Mouse (Mus musculus) intestine, postnatal 0 days (tissue): ENCODE measurements around the gene Psme1. TPM values are rescaled to one million over a fixed set of nuclear protein-coding genes. Genes with fewer than 3 reads are reported as not detected.

Experiments
- ATAC-seq: fragments of 200-750 bp; cut with Nextera tagmentation; 2 replicates; pipeline ENCODE4 v1.8.0; 2017; ENCODE audit warnings: mild to moderate bottlenecking, moderate TSS enrichment, moderate library complexity
- H3K27ac ChIP-seq: fragments of 300-500 bp; sonication (generic); 2 replicates; pipeline ENCODE4 v1.5.1; 2014; ENCODE audit warnings: mild to moderate bottlenecking, low read depth, low read length, moderate library complexity
- H3K27me3 ChIP-seq: fragments of 300-500 bp; sonication (generic); replicated peaks from 2 replicates; pipeline ENCODE4 v1.6.1; 2014; ENCODE audit warnings: low read length, mixed read lengths; ENCODE audit not compliant: control insufficient read depth, insufficient read depth
- H3K36me3 ChIP-seq: fragments of 300-500 bp; sonication (generic); 2 replicates; pipeline ENCODE4 v1.6.1; 2014; ENCODE audit warnings: mild to moderate bottlenecking, moderate library complexity; ENCODE audit not compliant: control insufficient read depth, insufficient read depth
- H3K4me1 ChIP-seq: fragments of 300-500 bp; sonication (generic); replicated peaks from 2 replicates; pipeline ENCODE4 v1.6.1; 2014; ENCODE audit warnings: antibody characterized with exemption, low read length, mixed read lengths; ENCODE audit not compliant: control insufficient read depth, insufficient read depth
- H3K4me2 ChIP-seq: fragments of 300-500 bp; sonication (generic); replicated peaks from 2 replicates; pipeline ENCODE4 v1.6.1; 2014; ENCODE audit warnings: low read depth, mild to moderate bottlenecking, moderate library complexity
- H3K4me3 ChIP-seq: fragments of 300-500 bp; sonication (generic); 2 replicates; pipeline ENCODE4 v1.5.1; 2014; ENCODE audit warnings: low read depth, low read length
- H3K9ac ChIP-seq: fragments of 300-500 bp; sonication (generic); 2 replicates; pipeline ENCODE4 v1.6.1; 2014; ENCODE audit warnings: mild to moderate bottlenecking, low read depth, low read length
- H3K9me3 ChIP-seq: fragments of 300-500 bp; sonication (generic); 2 replicates; pipeline ENCODE4 v1.6.1; 2016; ENCODE audit warnings: mixed run types; ENCODE audit not compliant: control insufficient read depth
- CTCF ChIP-seq: sonication (generic); IDR thresholded peaks from 2 replicates; pipeline ENCODE4 v1.5.1; 2016; ENCODE audit warnings: low read depth, mild to moderate bottlenecking, control low read depth, antibody characterized with exemption, moderate library complexity
- WGBS: fragments of 180-500 bp; shearing (Covaris S2); extraction: QIAGEN DNeasy Blood & Tissue Kit; methylation state at CpG from one replicate; pipeline ENCODE4 v1.1.7; 2014; 5-methylcytosine and 5-hydroxymethylcytosine counted together
- polyA plus RNA-seq: library from polyadenylated mRNA; unstranded; fragments of >200 nt; fragmentation: Nextera tagmentation; extraction: Ambion mirVana; gene quantifications from 2 replicates; pipeline ENCODE4 v1.2.1, GENCODE M21; 2015

Psme1 gene
- polyA plus RNA-seq, 1 experiment from 2014 or later = 283 TPM

DNA sequence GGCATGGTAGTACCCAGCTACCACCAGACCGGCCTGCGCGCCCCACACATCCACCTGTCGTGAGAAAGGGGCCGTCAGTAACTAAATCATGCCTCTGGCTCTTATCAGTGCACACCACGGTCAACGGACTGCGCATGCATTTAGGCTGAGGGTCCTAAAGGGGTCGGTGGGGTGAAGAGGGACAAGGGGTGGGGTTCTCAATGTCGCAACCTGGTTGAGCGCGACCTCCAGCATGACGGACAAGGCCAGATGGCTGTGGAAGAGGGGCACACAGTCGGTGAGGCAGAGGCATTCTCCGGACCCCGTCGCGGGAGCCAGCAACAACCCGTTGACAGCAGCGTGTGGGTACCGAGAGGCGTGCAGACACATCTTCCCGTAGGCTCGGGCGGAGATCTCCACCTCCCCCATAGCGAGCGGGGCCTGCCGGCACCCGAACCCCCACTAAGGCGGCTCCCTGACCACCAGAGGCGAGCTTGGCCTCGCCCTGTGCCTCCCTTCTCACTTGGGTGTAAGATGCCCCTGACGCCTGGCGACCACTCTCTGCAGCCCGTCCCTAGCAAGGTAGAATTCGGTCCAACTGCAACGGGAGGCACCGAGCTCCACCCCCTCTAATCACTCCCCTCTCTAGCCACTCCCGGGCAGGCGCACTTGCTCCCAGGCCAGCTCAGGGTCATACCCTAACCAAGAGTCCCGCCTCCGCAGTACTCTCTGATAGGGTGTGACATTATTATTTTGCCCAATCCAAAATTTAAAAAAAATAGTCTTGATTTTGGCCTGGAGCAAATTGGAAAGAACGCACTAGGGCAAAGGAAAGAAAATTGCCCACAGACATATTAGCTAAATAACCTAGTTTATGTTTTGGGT, 7.0 kb downstream of the Psme1 start, which contains the start of gene Emc9:
Gene Emc9, minus strand, starts transcription at position 601 of the 864 bp plus-strand sequence.
- Histone ChIP-seq H3K36me3 (peaks cover 42% of the 10 kb centered on the region), H3K4me3 (peak within 1 kb of the TSS; percentile 59), H3K27me3 (no peaks in the 10 kb centered on the region), H3K4me1 (no peaks in the 10 kb centered on the region), H3K9me3 (no peaks in the 10 kb centered on the region), H3K9ac (peak within 1 kb of the TSS; percentile 57), H3K4me2 (peak within 1 kb of the TSS; percentile 86), H3K27ac (peak within 1 kb of the TSS; percentile 50; the same call in 1 of the 2 replicates)
- WGBS = 5% methylated on average over 43 of the region's 43 CpGs
- TF ChIP-seq CTCF = no peak; the same call in 1 of the 2 replicates
- peak; percentile 83 for ATAC-seq

DNA sequence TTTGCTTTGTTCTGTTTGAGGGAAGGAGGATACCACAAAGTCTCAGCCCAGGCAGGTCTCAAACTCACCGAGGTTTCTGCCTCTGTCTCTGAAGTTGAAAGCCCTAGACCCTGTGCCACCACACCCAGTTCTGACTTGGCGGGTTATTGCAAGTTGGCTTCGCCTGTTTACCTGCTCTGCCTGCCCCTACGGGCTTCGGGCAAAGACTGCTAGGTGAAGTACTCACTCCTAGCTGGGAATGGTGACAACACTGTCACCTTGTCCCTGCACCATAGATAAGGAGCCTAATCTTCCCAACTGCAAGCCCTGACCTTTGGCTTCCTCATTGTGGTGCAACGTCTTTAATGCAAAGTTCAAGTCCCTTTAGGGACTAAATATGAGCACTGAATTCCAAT, 7.6 kb downstream of the Psme1 start:
- 22% methylated on average over 6 of the region's 6 CpGs for WGBS
- Histone ChIP-seq H3K4me1 (no peaks in the 10 kb centered on the region), H3K27me3 (no peaks in the 10 kb centered on the region), H3K27ac (peak overlapping the region; percentile 50; the same call in 1 of the 2 replicates), H3K9me3 (no peaks in the 10 kb centered on the region), H3K4me3 (peak overlapping the region; percentile 59; the same call in 1 of the 2 replicates), H3K9ac (no peak overlapping the region), H3K36me3 (peaks cover 37% of the 10 kb centered on the region), H3K4me2 (peak overlapping the region; percentile 86)
- TF ChIP-seq CTCF = no peak
- ATAC-seq = peak; percentile 77

GRCm38 (mm10) chr14:55586149-55586548, 8.2 kb downstream of the Psme1 start:
- 76% methylated on average over 2 of the region's 2 CpGs for WGBS
- Histone ChIP-seq H3K4me2 (no peak overlapping the region), H3K36me3 (peaks cover 31% of the 10 kb centered on the region), H3K9me3 (no peaks in the 10 kb centered on the region), H3K4me1 (no peaks in the 10 kb centered on the region), H3K27me3 (no peaks in the 10 kb centered on the region), H3K4me3 (no peak overlapping the region), H3K9ac (no peak overlapping the region), H3K27ac (0 out of 2 replicates have a peak overlapping the region, but pooled peaks have one; percentile 16)
- peak; percentile 39; the same call in 1 of the 2 replicates for TF ChIP-seq CTCF
- ATAC-seq = no peak

DNA sequence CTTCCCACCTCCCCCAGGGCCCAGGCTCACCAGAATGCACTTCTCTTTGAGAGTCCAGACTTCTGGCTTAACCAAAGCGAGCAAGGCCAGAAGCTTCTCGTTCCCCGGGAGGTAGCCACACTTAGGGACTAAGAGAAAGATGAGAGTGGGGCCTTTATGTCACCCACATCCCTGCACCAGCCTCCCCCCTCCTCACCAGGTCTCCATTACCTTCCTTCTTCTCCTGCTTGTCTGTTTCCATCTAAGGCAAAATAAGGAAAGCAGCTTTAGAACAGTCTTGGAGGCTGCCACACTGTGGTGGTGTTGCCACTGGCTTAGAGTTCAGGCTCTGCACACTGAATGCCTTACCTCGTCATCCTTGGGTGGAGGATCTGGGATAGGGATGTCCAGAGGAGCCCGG, 11.3 kb downstream of the Psme1 start:
- no peak for ATAC-seq
- Histone ChIP-seq H3K36me3 (peaks cover 23% of the 10 kb centered on the region), H3K4me2 (no peak overlapping the region), H3K27me3 (no peaks in the 10 kb centered on the region), H3K27ac (no peak overlapping the region), H3K4me3 (no peak overlapping the region), H3K9me3 (no peaks in the 10 kb centered on the region), H3K4me1 (peaks cover 6% of the 10 kb centered on the region; the same call in 1 of the 2 replicates), H3K9ac (no peak overlapping the region)
- WGBS = 91% methylated on average over 5 of the region's 5 CpGs
- TF ChIP-seq CTCF = no peak

GRCm38 (mm10) chr14:55589771-55590448, 12.0 kb downstream of the Psme1 start:
- 65% methylated on average over 11 of the region's 11 CpGs for WGBS
- ATAC-seq = no peak
- no peak for TF ChIP-seq CTCF
- H3K9me3 ChIP-seq = no peaks in the 10 kb centered on the region
- peak overlapping the region; percentile 67 for H3K9ac ChIP-seq
- peak overlapping the region; percentile 90 for H3K27ac ChIP-seq
- H3K4me3 ChIP-seq = peak overlapping the region; percentile 94
- peaks cover 6% of the 10 kb centered on the region; the same call in 1 of the 2 replicates for H3K4me1 ChIP-seq
- peaks cover 30% of the 10 kb centered on the region for H3K36me3 ChIP-seq
- H3K27me3 ChIP-seq = no peaks in the 10 kb centered on the region
- H3K4me2 ChIP-seq = peak overlapping the region; percentile 90

- Histone ChIP-seq H3K9me3 (no peaks in the 10 kb centered on the region), H3K27ac (peak within 1 kb of the TSS; percentile 90), H3K4me2 (peak within 1 kb of the TSS; percentile 90), H3K27me3 (no peaks in the 10 kb centered on the region), H3K4me3 (peak within 1 kb of the TSS; percentile 94), H3K9ac (peak within 1 kb of the TSS; percentile 86), H3K36me3 (peaks cover 39% of the 10 kb centered on the region), H3K4me1 (peaks cover 6% of the 10 kb centered on the region; the same call in 1 of the 2 replicates)
- under 1% methylated on average over 22 of the region's 22 CpGs for WGBS
- 0 out of 2 replicates have a peak, but pooled peaks have one; percentile 4 for TF ChIP-seq CTCF
- peak; percentile 91 for ATAC-seq
Observed at GRCm38 (mm10) chr14:55590748-55591330, 12.9 kb downstream of the Psme1 start, which contains the start of gene Psme2. Gene Psme2 (minus strand): TSS chr14:55591113.
